Mouse (Mus musculus) ES-Bruce4 (cell line): Measurements from ENCODE around the gene Ccer1. TPM values are rescaled to one million over a fixed set of nuclear protein-coding genes. Genes with fewer than 3 reads are reported as not detected.
A peak's percentile ranks its signal among the peaks of the same experiment; 100 is the strongest.

Experiments used
- H3K27ac ChIP-seq: 2 replicates; pipeline ENCODE4 v1.5.1; 2012; ENCODE audit warnings: low read length, inconsistent platforms; ENCODE audit not compliant: insufficient read depth
- H3K27me3 ChIP-seq: 2 replicates; pipeline ENCODE4 v1.6.1; 2012; ENCODE audit warnings: mild to moderate bottlenecking, low read length, inconsistent platforms; ENCODE audit not compliant: control insufficient read depth, poor library complexity, insufficient read depth, severe bottlenecking
- H3K36me3 ChIP-seq: 2 replicates; pipeline ENCODE4 v1.6.1; 2012; ENCODE audit warnings: inconsistent platforms, mild to moderate bottlenecking, low read length, moderate library complexity; ENCODE audit not compliant: control insufficient read depth, poor library complexity, insufficient read depth, severe bottlenecking
- H3K4me1 ChIP-seq: one replicate; pipeline ENCODE4 v1.8.1; 2011; ENCODE audit warnings: low read length; ENCODE audit not compliant: control insufficient read depth, insufficient read depth
- H3K4me3 ChIP-seq: 2 replicates; pipeline ENCODE4 v1.5.1; 2011; ENCODE audit warnings: low read depth, mild to moderate bottlenecking, low read length
- H3K9ac ChIP-seq: 2 replicates; pipeline ENCODE4 v1.6.1; 2012; ENCODE audit warnings: low read depth, mild to moderate bottlenecking, inconsistent platforms; ENCODE audit not compliant: poor library complexity, severe bottlenecking
- H3K9me3 ChIP-seq: replicated peaks from 2 replicates; pipeline ENCODE4 v1.6.1; 2012; ENCODE audit warnings: mild to moderate bottlenecking, low read length, inconsistent platforms; ENCODE audit not compliant: control insufficient read depth, poor library complexity, insufficient read depth, severe bottlenecking
- CTCF ChIP-seq: IDR thresholded peaks from one replicate; pipeline ENCODE4 v1.8.1; 2011; ENCODE audit warnings: low read depth, low read length
- EP300 ChIP-seq: IDR thresholded peaks from 2 replicates; pipeline ENCODE4 v1.6.1; 2011; ENCODE audit warnings: low read depth, low read length; ENCODE audit not compliant: insufficient read depth
- POLR2A ChIP-seq: IDR thresholded peaks from one replicate; pipeline ENCODE4 v1.8.1; 2011; ENCODE audit warnings: low read length; ENCODE audit not compliant: insufficient read depth
- polyA plus RNA-seq: library from polyadenylated mRNA; stranded (reverse); fragments of >200 nt; gene quantifications from 2 replicates; pipeline ENCODE4 v1.2.4, GENCODE M21; 2011; ENCODE audit warnings: low read depth; ENCODE audit not compliant: missing spikeins, insufficient read depth, insufficient read length

The Ccer1 gene
- polyA plus RNA-seq, 1 experiment: not detected

DNA sequence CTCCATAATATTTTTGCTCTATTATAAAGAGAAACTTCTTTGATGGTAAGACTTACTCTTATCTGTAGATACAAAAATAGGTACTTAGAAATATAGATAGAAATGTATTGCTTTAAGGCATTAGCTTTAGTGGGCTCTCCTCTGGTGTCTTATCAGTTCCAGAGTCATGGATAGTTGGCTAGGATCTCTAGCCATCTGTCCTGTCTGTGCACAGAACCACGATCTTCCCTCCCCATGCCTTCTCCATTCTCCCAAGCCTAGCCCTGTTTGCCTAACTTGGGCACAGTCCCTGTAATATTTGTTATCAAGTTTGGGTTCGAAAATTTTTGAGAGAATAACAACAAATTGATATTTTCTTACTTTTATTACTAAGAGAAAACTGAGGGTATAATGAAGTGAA is 19.6 kb upstream of the Ccer1 start:
- Histone ChIP-seq H3K4me3 (no peak overlapping the region), H3K9me3 (no peaks in the 10 kb centered on the region), H3K27ac (no peak overlapping the region), H3K4me1 (no peaks in the 10 kb centered on the region), H3K9ac (no peak overlapping the region), H3K27me3 (no peaks in the 10 kb centered on the region), H3K36me3 (no peaks in the 10 kb centered on the region)
- TF ChIP-seq POLR2A (no peak), EP300 (no peak), CTCF (no peak)

DNA sequence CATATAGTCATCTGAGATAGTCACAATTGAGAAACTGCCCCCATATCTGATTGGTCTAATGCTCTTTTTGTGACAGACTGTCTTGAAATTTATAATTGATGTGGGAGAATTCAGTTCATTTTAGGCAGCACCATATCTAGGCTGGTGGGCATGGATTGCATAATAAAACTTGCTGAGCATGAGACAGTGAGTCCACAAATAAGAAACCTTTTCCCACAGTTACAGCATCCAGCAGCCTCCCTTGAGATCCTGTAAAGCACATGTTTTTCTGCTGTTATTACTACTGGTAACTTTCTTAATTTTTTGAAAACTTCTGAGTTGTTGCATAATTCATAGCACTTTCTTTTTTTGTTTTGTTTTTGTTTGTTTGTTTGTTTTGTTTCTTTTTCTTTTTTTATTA is 9.9 kb upstream of the Ccer1 start:
- TF ChIP-seq POLR2A (no peak), CTCF (no peak), EP300 (no peak)
- H3K9me3 ChIP-seq: no peaks in the 10 kb centered on the region
- H3K36me3 ChIP-seq: no peaks in the 10 kb centered on the region
- H3K27me3 ChIP-seq: no peaks in the 10 kb centered on the region
- H3K4me3 ChIP-seq: no peak overlapping the region
- H3K9ac ChIP-seq: no peak overlapping the region
- no peak overlapping the region for H3K27ac ChIP-seq
- no peaks in the 10 kb centered on the region for H3K4me1 ChIP-seq

DNA sequence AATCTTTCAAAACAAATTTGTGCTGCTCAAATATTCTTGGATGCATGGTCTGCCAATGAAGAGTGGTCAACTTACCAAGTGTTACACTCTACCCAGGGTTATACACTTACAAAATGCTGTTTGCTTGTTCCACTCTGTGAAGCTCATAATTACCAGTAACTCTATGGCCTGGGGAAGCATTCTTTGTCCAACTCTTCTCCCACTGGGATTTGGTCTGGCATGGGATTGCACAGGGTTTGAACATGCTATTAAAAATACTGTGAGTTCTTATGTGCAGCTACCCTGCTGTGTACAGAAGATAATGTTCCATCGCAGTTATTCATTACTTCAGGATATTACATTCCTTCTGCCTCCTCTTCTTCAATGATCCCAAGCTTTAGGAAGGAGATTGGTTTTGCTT is 5.7 kb upstream of the Ccer1 start:
- H3K9me3 ChIP-seq: no peaks in the 10 kb centered on the region
- no peak overlapping the region for H3K27ac ChIP-seq
- no peak for TF ChIP-seq EP300
- TF ChIP-seq POLR2A: no peak
- TF ChIP-seq CTCF: no peak
- no peaks in the 10 kb centered on the region for H3K27me3 ChIP-seq
- H3K4me3 ChIP-seq: no peak overlapping the region
- H3K36me3 ChIP-seq: no peaks in the 10 kb centered on the region
- no peaks in the 10 kb centered on the region for H3K4me1 ChIP-seq
- H3K9ac ChIP-seq: no peak overlapping the region

DNA sequence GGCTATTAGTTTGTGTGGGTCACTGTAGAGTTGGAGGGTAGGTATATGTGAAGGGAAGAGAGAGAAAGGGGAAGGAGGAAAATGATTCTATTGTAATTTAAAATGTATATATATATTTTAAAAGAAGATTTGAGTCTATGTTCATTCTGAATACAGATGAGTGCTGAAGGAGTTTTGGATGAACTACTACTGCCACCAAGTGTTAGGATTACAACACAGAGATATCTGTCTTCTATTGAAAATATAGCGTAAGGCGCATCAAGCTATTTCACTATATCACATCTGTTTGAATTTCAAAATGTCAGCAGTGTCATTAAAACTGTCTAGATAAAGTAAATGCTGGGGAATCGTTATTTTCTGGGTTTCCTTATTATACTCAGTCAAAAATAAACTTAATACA is 3.4 kb upstream of the Ccer1 start:
- TF ChIP-seq CTCF (no peak), POLR2A (no peak), EP300 (no peak)
- H3K9ac ChIP-seq: no peak overlapping the region
- H3K4me3 ChIP-seq: no peak overlapping the region
- no peaks in the 10 kb centered on the region for H3K36me3 ChIP-seq
- H3K9me3 ChIP-seq: no peaks in the 10 kb centered on the region
- no peak overlapping the region for H3K27ac ChIP-seq
- H3K4me1 ChIP-seq: no peaks in the 10 kb centered on the region
- H3K27me3 ChIP-seq: no peaks in the 10 kb centered on the region

DNA sequence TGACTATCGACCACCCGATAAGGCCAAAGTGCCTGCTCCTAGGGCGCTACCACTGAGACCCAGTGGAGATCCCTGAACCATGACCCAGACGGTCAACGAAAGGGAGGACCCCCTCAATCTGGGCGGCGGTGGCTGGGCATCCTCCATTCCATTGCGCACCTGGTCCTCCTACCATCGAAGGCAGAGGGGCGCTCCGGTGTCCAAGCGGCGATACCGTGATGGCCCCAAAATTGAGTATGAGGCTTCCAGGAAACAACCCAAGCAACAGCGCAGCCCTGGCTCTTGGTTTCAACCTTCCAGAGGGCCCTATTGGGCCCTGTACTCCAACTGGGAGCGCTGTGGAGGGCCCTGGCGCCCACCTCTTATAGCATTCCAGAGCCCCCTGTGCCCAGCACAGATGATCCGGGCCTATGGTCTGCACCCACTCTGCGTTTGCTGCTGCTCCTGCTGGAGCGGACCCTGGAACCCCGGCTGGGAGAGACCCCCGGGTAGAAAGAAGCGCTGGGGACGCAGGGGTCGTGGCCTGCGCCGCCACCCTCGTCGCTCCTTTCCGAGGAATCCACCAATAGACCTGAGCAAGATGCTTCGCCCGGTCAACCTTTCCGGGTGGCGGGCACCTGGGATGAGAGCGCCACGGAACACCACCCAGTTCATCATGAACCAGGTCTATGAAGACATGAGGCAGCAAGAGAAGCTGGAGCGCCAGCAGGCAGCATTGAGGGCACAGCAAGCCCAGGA is 708 bp downstream of the Ccer1 start:
- Histone ChIP-seq H3K9ac (no peak overlapping the region), H3K4me3 (peak overlapping the region; percentile 58), H3K27me3 (no peaks in the 10 kb centered on the region), H3K36me3 (no peaks in the 10 kb centered on the region), H3K27ac (no peak overlapping the region), H3K4me1 (no peaks in the 10 kb centered on the region), H3K9me3 (no peaks in the 10 kb centered on the region)
- no peak for TF ChIP-seq EP300
- no peak for TF ChIP-seq CTCF
- TF ChIP-seq POLR2A: no peak

DNA sequence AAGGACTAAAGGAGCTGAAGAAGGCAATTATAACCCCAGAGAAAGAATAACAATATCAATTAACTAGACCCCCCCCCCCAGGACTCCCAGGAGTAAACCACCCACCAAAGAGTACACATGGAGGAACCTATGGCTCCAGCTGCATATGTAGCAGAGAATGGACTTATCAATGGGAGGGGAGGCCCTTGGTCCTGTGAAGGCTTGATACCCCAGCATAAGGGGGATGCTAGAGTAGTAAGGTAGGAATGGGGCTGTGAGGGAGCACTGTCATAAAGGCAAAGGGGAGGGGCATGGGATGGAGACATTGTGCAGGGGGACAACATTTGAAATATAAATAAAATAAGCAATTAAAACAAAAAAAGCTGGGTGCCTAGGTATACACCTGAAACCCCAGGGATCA is 9.5 kb downstream of the Ccer1 start:
- Histone ChIP-seq H3K4me1 (no peaks in the 10 kb centered on the region), H3K9ac (no peak overlapping the region), H3K9me3 (no peaks in the 10 kb centered on the region), H3K27ac (no peak overlapping the region), H3K4me3 (no peak overlapping the region), H3K27me3 (no peaks in the 10 kb centered on the region), H3K36me3 (no peaks in the 10 kb centered on the region)
- TF ChIP-seq POLR2A: no peak
- TF ChIP-seq EP300: no peak
- no peak for TF ChIP-seq CTCF
